Mouse (Mus musculus): ENCODE data around the gene Mia3.
"Not testable (repeated sequence)": the region's sequence is repeated elsewhere in the genome, so short reads cannot be mapped to it uniquely, and the experiment has no call there.

Gene Mia3

GRCm38 (mm10) chr1:183344886-183345816, 24.2 kb downstream of the Mia3 start:
- DNase-seq (ENCODE audit: low spot score in 2 of 2): peak; percentile 82 to 87

- not testable (repeated sequence) for DNase-seq (ENCODE audit: low spot score in 2 of 2)
Observed at GRCm38 (mm10) chr1:183342902-183343301, 26.5 kb downstream of the Mia3 start.

GRCm38 (mm10) chr1:183327171-183327570, 42.2 kb downstream of the Mia3 start:
- DNase-seq (ENCODE audit: low spot score in 2 of 2): no peak

DNA sequence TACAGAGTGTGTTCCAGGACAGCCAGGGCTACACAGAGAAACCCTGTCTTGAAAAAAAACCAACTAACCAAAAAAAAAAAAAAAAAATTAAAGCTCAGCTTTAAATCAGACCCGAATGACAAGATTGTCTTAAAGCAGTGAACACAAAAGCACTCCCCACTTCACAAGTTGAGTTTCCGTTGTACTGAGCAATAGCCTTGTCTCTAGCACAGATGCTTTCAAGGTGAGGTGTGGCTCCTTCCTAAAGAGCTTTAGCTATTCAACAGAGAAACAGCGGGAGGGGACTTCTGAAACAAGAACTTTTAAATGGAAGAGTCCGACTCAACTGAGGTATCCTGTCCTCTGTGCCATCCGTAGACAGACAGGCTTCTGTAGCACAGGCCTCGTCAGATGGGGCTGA, 44.9 kb downstream of the Mia3 start:
- DNase-seq (ENCODE audit: low spot score in 2 of 2): no peak

GRCm38 (mm10) chr1:183323923-183324322, 45.4 kb downstream of the Mia3 start:
- no peak for DNase-seq (ENCODE audit: low spot score in 2 of 2)

DNA sequence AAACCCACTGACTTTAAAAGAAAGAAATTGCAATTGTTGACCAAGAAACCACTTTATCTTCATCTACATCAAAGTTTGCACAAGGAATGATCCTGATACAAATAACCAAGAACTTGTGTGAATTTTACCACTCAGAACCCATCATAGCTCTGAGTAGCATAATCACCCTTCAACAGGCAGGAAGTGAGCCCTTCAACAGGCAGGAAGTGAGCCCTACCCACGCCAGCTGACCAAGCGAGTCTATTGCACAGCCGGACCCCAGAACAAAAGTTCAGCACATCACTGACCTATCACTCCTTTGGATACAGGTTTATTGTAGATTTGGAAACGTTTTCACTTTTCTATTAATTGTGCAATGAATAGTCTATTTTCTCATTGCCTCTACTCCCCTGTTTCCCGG, 46.9 kb downstream of the Mia3 start:
- DNase-seq (ENCODE audit: low spot score in 2 of 2): not testable (repeated sequence)

DNA sequence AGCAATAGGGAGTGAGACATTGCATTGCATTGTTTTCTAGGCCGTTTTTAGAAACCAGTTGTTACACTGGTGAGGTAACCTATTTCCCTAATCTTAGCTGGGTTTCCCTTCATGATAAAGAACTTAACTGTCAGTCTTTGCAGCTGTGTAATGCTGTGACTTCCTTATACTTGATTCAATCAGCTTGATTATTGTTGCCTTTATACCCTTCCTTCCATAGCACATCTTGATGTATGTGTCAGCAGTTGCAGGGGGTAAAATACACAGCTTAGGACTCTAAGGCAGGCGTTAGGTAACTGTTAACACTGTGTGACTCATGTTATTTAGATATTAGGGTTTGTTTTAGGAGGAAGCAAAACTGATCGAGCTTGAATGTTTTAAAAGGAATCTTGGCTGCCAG, 48.6 kb downstream of the Mia3 start:
- DNase-seq (ENCODE audit: low spot score in 2 of 2): no peak

- DNase-seq (ENCODE audit: low spot score in 2 of 2): no peak
Observed at GRCm38 (mm10) chr1:183315783-183316182, 53.6 kb downstream of the Mia3 start.

GRCm38 (mm10) chr1:183312076-183312475, 57.3 kb downstream of the Mia3 start:
- no peak for DNase-seq (ENCODE audit: low spot score in 2 of 2)

- not testable (repeated sequence) for DNase-seq (ENCODE audit: low spot score in 2 of 2)
Observed at GRCm38 (mm10) chr1:183309601-183310000, 59.8 kb downstream of the Mia3 start.

- DNase-seq (ENCODE audit: low spot score in 2 of 2): no peak
Observed at GRCm38 (mm10) chr1:183308476-183308875, 60.9 kb downstream of the Mia3 start.

- DNase-seq (ENCODE audit: low spot score in 2 of 2): no peak
Observed at GRCm38 (mm10) chr1:183307555-183307954, 61.8 kb downstream of the Mia3 start.

- peak; percentile 97 to 98 for DNase-seq (ENCODE audit: low spot score in 2 of 2)
Observed at GRCm38 (mm10) chr1:183299161-183299560, 70.2 kb downstream of the Mia3 start.

GRCm38 (mm10) chr1:183297886-183298489, 71.4 kb downstream of the Mia3 start:
- DNase-seq (ENCODE audit: low spot score in 2 of 2): peak; percentile 43 to 59

GRCm38 (mm10) chr1:183297473-183297885, 71.9 kb downstream of the Mia3 start:
- DNase-seq (ENCODE audit: low spot score in 2 of 2): peak; percentile 38 to 50

DNA sequence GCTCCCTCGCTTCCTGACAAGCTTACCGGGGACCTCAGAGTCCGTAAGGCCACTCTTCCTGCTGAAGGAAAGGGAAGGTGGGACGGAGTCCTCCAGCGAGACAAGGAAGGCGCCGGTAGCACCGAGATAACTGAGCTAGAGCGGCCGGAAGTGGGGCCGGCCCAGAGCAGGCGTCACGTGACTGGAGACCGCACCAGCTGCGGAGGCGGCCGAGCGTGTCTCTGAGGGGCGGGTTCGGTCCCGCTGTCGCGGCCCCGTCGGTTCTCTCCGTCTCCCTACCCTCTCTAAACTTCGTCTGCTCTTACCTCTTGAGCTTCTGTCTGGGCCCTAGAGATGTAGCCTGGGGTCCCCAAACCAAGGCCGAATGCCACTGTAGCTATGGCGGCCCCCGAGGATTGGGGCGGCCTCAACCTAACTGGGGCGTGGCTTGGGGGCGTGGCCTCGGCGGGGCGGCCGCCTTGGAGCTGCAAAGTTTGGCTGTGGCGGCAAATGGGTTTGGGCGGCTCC, 72.4 kb downstream of the Mia3 start, which contains the start of gene Brox:
Gene Brox (minus strand): TSS at position 393 of the 507 bp plus-strand sequence.
- DNase-seq (ENCODE audit: low spot score in 2 of 2): peak; percentile 91 to 93

GRCm38 (mm10) chr1:183296465-183296864, 72.9 kb downstream of the Mia3 start, which contains the start of gene Aida:
Gene Aida (plus strand): TSS chr1:183296590.
- no peak for DNase-seq (ENCODE audit: low spot score in 2 of 2)

GRCm38 (mm10) chr1:183289576-183289975, 79.8 kb downstream of the Mia3 start:
- DNase-seq (ENCODE audit: low spot score in 2 of 2): no peak

DNA sequence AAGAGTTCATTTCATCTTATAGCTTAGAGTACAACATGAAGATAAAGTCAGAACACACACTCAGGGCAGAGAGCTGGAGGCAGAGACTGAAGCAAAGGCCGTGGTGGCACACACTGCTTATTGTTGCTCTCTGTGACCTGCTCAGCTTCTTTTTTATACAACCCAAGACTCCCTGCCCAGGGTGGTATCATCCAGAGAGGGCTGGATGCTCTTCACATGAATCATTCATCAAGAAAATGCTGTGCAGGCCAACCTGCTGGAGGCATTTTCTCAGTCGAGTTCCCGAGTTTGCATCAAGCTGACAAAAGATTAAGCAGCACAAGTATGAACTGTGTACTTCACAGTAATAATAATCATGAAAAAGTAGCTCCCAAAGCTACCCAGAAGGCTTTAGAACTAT, 81.0 kb downstream of the Mia3 start:
- no peak for DNase-seq (ENCODE audit: low spot score in 2 of 2)
